Mouse (Mus musculus) limb, embryonic 12.5 days (tissue): ENCODE measurements around the gene Nbl1. TPM values are rescaled to one million over a fixed set of nuclear protein-coding genes. Genes with fewer than 3 reads are reported as not detected.

Source experiments
- ATAC-seq: fragments of 200-750 bp; cut with Nextera tagmentation; 2 replicates; pipeline ENCODE4 v1.8.0; 2017; ENCODE audit warnings: low read depth, moderate TSS enrichment; ENCODE audit not compliant: insufficient number of reproducible peaks, insufficient read depth, low FRiP score, low TSS enrichment
- H3K27ac ChIP-seq: fragments of 300-500 bp; sonication (generic); 2 replicates; pipeline ENCODE4 v1.5.1; 2016; ENCODE audit warnings: mild to moderate bottlenecking, moderate library complexity
- H3K27me3 ChIP-seq: fragments of 300-500 bp; sonication (generic); 2 replicates; pipeline ENCODE4 v1.6.1; 2016; ENCODE audit warnings: mild to moderate bottlenecking, moderate library complexity
- H3K36me3 ChIP-seq: fragments of 300-500 bp; sonication (generic); 2 replicates; pipeline ENCODE4 v1.6.1; 2016; ENCODE audit warnings: mild to moderate bottlenecking, moderate library complexity
- H3K4me1 ChIP-seq: fragments of 300-500 bp; sonication (generic); replicated peaks from 2 replicates; pipeline ENCODE4 v1.6.1; 2016
- H3K4me2 ChIP-seq: fragments of 300-500 bp; sonication (generic); 2 replicates; pipeline ENCODE4 v1.6.1; 2016; ENCODE audit warnings: mild to moderate bottlenecking, moderate library complexity
- H3K4me3 ChIP-seq: fragments of 300-500 bp; sonication (generic); replicated peaks from 2 replicates; pipeline ENCODE4 v1.5.1; 2016; ENCODE audit warnings: mild to moderate bottlenecking
- H3K9ac ChIP-seq: fragments of 300-500 bp; sonication (generic); replicated peaks from 2 replicates; pipeline ENCODE4 v1.6.1; 2016; ENCODE audit warnings: mild to moderate bottlenecking, moderate library complexity
- H3K9me3 ChIP-seq: fragments of 300-500 bp; sonication (generic); 2 replicates; pipeline ENCODE4 v1.6.1; 2016; ENCODE audit warnings: mild to moderate bottlenecking, moderate library complexity
- WGBS: fragments of 180-500 bp; shearing (Covaris S2); methylation state at CpG from one replicate; pipeline ENCODE4 v1.1.7; 2016; 5-methylcytosine and 5-hydroxymethylcytosine counted together
- polyA plus RNA-seq: library from polyadenylated mRNA; unstranded; fragments of >200 nt; fragmentation: Nextera tagmentation; extraction: Ambion mirVana; gene quantifications from 2 replicates; pipeline ENCODE4 v1.2.1, GENCODE M21; 2016

Gene Nbl1
- polyA plus RNA-seq, 1 experiment from 2014 or later = 141 TPM

- H3K4me2 ChIP-seq = no peak overlapping the region
Observed at GRCm38 (mm10) chr4:139082790-139083564, 9.8 kb downstream of the Nbl1 start.

GRCm38 (mm10) chr4:139081270-139081931 is 11.4 kb downstream of the Nbl1 start:
- ATAC-seq = no peak
- H3K9ac ChIP-seq = no peak overlapping the region
- no peak overlapping the region for H3K4me2 ChIP-seq
- no peaks in the 10 kb centered on the region for H3K9me3 ChIP-seq
- H3K27me3 ChIP-seq = peaks cover 31% of the 10 kb centered on the region
- no peak overlapping the region for H3K4me3 ChIP-seq
- no peak overlapping the region for H3K27ac ChIP-seq
- H3K4me1 ChIP-seq = peaks cover 9% of the 10 kb centered on the region
- H3K36me3 ChIP-seq = peaks cover 14% of the 10 kb centered on the region
- WGBS = 74% methylated on average over 18 of the region's 18 CpGs

More at GRCm38 (mm10) chr4:139082790-139083564, 9.8 kb downstream of the Nbl1 start:
- H3K4me1 ChIP-seq = peaks cover 20% of the 10 kb centered on the region
- 0 out of 2 replicates have a peak overlapping the region, but pooled peaks have one; percentile 13 for H3K9ac ChIP-seq
- H3K36me3 ChIP-seq = peaks cover 14% of the 10 kb centered on the region
- no peak overlapping the region for H3K27ac ChIP-seq
- WGBS = 55% methylated on average over 12 of the region's 12 CpGs
- H3K9me3 ChIP-seq = no peaks in the 10 kb centered on the region
- no peak overlapping the region for H3K4me3 ChIP-seq
- peak; percentile 7; the same call in 1 of the 2 replicates for ATAC-seq
- peaks cover 23% of the 10 kb centered on the region for H3K27me3 ChIP-seq

DNA sequence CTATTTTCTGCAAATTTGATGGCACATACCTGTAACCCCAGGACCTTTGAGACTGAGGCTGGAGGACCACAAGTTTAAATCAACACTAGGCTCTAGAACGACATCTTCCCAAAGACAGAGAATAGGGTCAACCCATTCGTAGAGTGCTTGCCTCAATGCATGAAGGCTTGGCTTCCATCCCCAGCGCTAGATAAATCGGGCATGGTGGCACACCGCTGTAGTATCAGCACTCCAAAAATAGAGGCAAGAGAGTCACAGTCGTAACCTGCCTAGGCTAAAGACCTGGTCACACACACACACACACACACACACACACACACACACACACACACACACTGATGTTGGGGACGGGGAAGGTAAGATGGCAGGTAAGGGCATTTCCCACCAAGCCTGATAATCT is 12.5 kb downstream of the Nbl1 start:
- Histone ChIP-seq H3K4me2 (no peak overlapping the region), H3K4me3 (no peak overlapping the region), H3K9ac (no peak overlapping the region), H3K4me1 (peaks cover 14% of the 10 kb centered on the region), H3K27me3 (peaks cover 38% of the 10 kb centered on the region), H3K27ac (no peak overlapping the region), H3K9me3 (no peaks in the 10 kb centered on the region), H3K36me3 (peaks cover 12% of the 10 kb centered on the region)
- 91% methylated on average over 7 of the region's 7 CpGs for WGBS
- no peak for ATAC-seq

DNA sequence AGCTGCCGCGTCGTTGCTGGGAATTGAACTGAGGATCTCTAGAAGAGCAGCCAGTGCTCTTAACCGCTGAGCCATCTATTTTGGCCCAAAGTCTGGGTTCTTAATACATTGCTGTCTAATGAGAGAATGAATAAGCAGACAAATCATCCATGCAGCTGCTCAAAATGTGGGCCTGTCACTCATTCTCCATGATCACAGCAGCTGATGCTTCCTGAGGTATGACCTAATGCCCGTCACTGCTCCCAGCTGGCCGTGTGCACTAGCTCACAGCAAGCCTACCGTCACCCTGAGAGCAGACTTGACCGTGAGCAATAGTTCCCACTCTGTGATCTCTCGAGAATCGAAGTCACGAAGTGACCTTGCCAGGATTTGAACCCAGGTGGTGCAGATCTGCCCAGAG is 13.4 kb downstream of the Nbl1 start:
- 77% methylated on average over 11 of the region's 11 CpGs for WGBS
- Histone ChIP-seq H3K36me3 (peaks cover 4% of the 10 kb centered on the region), H3K4me3 (no peak overlapping the region), H3K4me2 (no peak overlapping the region), H3K27me3 (peaks cover 39% of the 10 kb centered on the region), H3K4me1 (peaks cover 22% of the 10 kb centered on the region), H3K9ac (no peak overlapping the region), H3K9me3 (no peaks in the 10 kb centered on the region), H3K27ac (no peak overlapping the region)
- ATAC-seq = no peak

GRCm38 (mm10) chr4:139078726-139079125 is 14.1 kb downstream of the Nbl1 start:
- peaks cover 44% of the 10 kb centered on the region for H3K27me3 ChIP-seq
- 15% methylated on average over 4 of the region's 4 CpGs for WGBS

GRCm38 (mm10) chr4:139078313-139078712 is 14.5 kb downstream of the Nbl1 start:
- Histone ChIP-seq H3K27ac (no peak overlapping the region), H3K4me2 (no peak overlapping the region), H3K4me3 (no peak overlapping the region), H3K4me1 (peaks cover 22% of the 10 kb centered on the region), H3K36me3 (no peaks in the 10 kb centered on the region; the same call in 1 of the 2 replicates), H3K27me3 (peaks cover 48% of the 10 kb centered on the region), H3K9ac (no peak overlapping the region), H3K9me3 (no peaks in the 10 kb centered on the region)
- WGBS = 23% methylated on average over 2 of the region's 2 CpGs
- ATAC-seq = no peak

More at GRCm38 (mm10) chr4:139078726-139079125, 14.1 kb downstream of the Nbl1 start:
- ATAC-seq = no peak
- H3K36me3 ChIP-seq = no peaks in the 10 kb centered on the region; the same call in 1 of the 2 replicates
- H3K9me3 ChIP-seq = no peaks in the 10 kb centered on the region
- H3K9ac ChIP-seq = no peak overlapping the region
- H3K4me3 ChIP-seq = no peak overlapping the region
- H3K4me1 ChIP-seq = peaks cover 24% of the 10 kb centered on the region
- H3K4me2 ChIP-seq = no peak overlapping the region
- H3K27ac ChIP-seq = 0 out of 2 replicates have a peak overlapping the region, but pooled peaks have one; percentile 25

DNA sequence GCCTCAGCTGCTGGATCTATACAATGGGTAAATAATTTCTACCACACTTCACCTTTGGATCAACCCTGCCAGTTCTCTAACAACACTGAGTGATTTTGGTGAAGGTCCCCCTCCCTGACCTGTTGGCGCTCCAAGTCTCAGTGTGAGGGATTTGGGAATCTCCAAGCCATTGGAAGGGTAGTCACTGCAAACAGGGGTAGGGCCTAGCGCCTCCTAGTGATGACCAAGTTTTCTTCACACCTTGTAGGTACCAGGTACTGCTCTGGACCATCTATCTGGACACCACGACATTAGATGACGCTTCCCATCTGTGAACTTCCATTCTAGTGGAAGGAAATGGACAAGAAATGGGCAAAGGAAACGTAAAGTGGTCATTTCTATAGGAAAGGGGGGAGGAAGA is 16.9 kb downstream of the Nbl1 start:
- H3K4me3 ChIP-seq = peak overlapping the region; percentile 64
- no peaks in the 10 kb centered on the region for H3K36me3 ChIP-seq
- no peak overlapping the region for H3K27ac ChIP-seq
- peaks cover 15% of the 10 kb centered on the region for H3K4me1 ChIP-seq
- peaks cover 71% of the 10 kb centered on the region for H3K27me3 ChIP-seq
- no peak for ATAC-seq
- 21% methylated on average over 5 of the region's 5 CpGs for WGBS
- H3K9ac ChIP-seq = no peak overlapping the region
- H3K4me2 ChIP-seq = peak overlapping the region; percentile 97
- H3K9me3 ChIP-seq = no peaks in the 10 kb centered on the region

- peak within 1 kb of the TSS; percentile 97 for H3K4me2 ChIP-seq
- H3K9me3 ChIP-seq = no peaks in the 10 kb centered on the region
- no peak within 1 kb of the TSS for H3K27ac ChIP-seq
- peaks cover 78% of the 10 kb centered on the region for H3K27me3 ChIP-seq
- peak within 1 kb of the TSS; percentile 70 for H3K9ac ChIP-seq
- peaks cover 15% of the 10 kb centered on the region for H3K4me1 ChIP-seq
- H3K36me3 ChIP-seq = no peaks in the 10 kb centered on the region
- WGBS = 2% methylated on average over 75 of the region's 77 CpGs
- ATAC-seq = peak; percentile 35; the same call in 1 of the 2 replicates
- peak within 1 kb of the TSS; percentile 64 for H3K4me3 ChIP-seq
Observed at GRCm38 (mm10) chr4:139075041-139075711, 17.6 kb downstream of the Nbl1 start, which contains the start of gene Htr6. Htr6 (minus strand) TSS chr4:139075570.

- 12% methylated on average over 29 of the region's 29 CpGs for WGBS
- ATAC-seq = no peak
- peak overlapping the region; percentile 64 for H3K4me3 ChIP-seq
Observed at GRCm38 (mm10) chr4:139074060-139074459, 18.7 kb downstream of the Nbl1 start.

GRCm38 (mm10) chr4:139068287-139068686 is 24.5 kb downstream of the Nbl1 start:
- H3K27me3 ChIP-seq = peaks cover 71% of the 10 kb centered on the region
- no peak overlapping the region for H3K9ac ChIP-seq
- H3K4me3 ChIP-seq = no peak overlapping the region
- 36% methylated on average over 4 of the region's 4 CpGs for WGBS
- ATAC-seq = no peak
- H3K36me3 ChIP-seq = no peaks in the 10 kb centered on the region
- H3K4me2 ChIP-seq = no peak overlapping the region
- no peaks in the 10 kb centered on the region for H3K4me1 ChIP-seq
- H3K27ac ChIP-seq = no peak overlapping the region
- H3K9me3 ChIP-seq = no peaks in the 10 kb centered on the region

More at GRCm38 (mm10) chr4:139074060-139074459, 18.7 kb downstream of the Nbl1 start:
- peak overlapping the region; percentile 97 for H3K4me2 ChIP-seq
- no peak overlapping the region for H3K27ac ChIP-seq
- peak overlapping the region; percentile 27; the same call in 1 of the 2 replicates for H3K9ac ChIP-seq
- H3K4me1 ChIP-seq = peaks cover 15% of the 10 kb centered on the region
- H3K27me3 ChIP-seq = peaks cover 89% of the 10 kb centered on the region
- H3K36me3 ChIP-seq = no peaks in the 10 kb centered on the region
- H3K9me3 ChIP-seq = no peaks in the 10 kb centered on the region

DNA sequence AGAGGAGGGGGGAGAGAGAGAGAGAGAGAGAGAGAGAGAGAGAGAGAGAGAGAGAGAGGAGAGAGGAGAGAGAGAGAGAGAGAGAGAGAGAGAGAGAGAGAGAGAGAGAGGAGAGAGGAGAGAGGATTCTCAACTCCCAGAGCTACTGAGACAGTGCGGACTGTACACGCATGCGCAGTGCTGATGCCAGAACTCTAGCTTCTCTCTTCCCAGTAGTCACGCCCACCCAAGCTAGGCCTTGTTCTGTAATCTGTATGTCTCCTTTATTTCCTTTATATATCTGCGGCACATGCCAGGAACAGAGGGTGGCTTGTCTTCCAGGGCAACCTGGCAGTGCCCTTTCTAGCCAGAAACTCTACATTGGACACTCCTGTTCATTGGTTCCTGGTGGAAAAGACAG is 28.0 kb downstream of the Nbl1 start:
- Histone ChIP-seq H3K4me1 (no peaks in the 10 kb centered on the region), H3K4me2 (no peak overlapping the region), H3K27me3 (peaks cover 42% of the 10 kb centered on the region), H3K9ac (no peak overlapping the region), H3K4me3 (no peak overlapping the region), H3K27ac (no peak overlapping the region), H3K9me3 (no peaks in the 10 kb centered on the region), H3K36me3 (no peaks in the 10 kb centered on the region)
- ATAC-seq = no peak
- WGBS = 68% methylated on average over 5 of the region's 5 CpGs
